Mouse (Mus musculus) liver, embryonic 14.5 days (tissue): Measurements from ENCODE around the gene Svop. TPM values are rescaled to one million over a fixed set of nuclear protein-coding genes. Genes with fewer than 3 reads are reported as not detected.

Experiments used
- ATAC-seq: fragments of 200-750 bp; cut with Nextera tagmentation; 2 replicates; pipeline ENCODE4 v1.8.0; 2017; ENCODE audit warnings: moderate number of reproducible peaks, mild to moderate bottlenecking, moderate library complexity; ENCODE audit not compliant: insufficient read depth
- DNase-seq, 3 experiments: peaks; one replicate each; pipeline ENCODE4 v3.0.0-alpha.2; 2012 to 2013; ENCODE audit warnings: low read depth in 3 of 3, low spot score in 3 of 3
- H3K27ac ChIP-seq: fragments of 300-500 bp; sonication (generic); 2 replicates; pipeline ENCODE4 v1.5.1; 2014; ENCODE audit warnings: moderate library complexity, mild to moderate bottlenecking, control low read depth, inconsistent platforms
- H3K27me3 ChIP-seq: fragments of 300-500 bp; sonication (generic); 2 replicates; pipeline ENCODE4 v1.6.1; 2014; ENCODE audit warnings: mild to moderate bottlenecking, low read length, moderate library complexity; ENCODE audit not compliant: control insufficient read depth, insufficient read depth
- H3K36me3 ChIP-seq: fragments of 300-500 bp; sonication (generic); replicated peaks from 2 replicates; pipeline ENCODE4 v1.6.1; 2014; ENCODE audit warnings: low read depth; ENCODE audit not compliant: control insufficient read depth, insufficient read depth
- H3K4me1 ChIP-seq, 2 experiments: fragments of 200-500 bp in 1 of 2; fragments of 300-500 bp in 1 of 2; sonication (generic) in 1 of 2; replicated peaks; 2 replicates each; pipeline ENCODE4 v1.6.1; 2012 to 2014; ENCODE audit warnings: antibody characterized with exemption in 1 of 2, inconsistent platforms in 1 of 2, low read length in 1 of 2; ENCODE audit not compliant: control insufficient read depth in 2 of 2, insufficient read depth in 2 of 2
- H3K4me2 ChIP-seq: fragments of 300-500 bp; sonication (generic); 2 replicates; pipeline ENCODE4 v1.6.1; 2014; ENCODE audit warnings: low read depth, mild to moderate bottlenecking, control low read depth, moderate library complexity
- H3K4me3 ChIP-seq, 2 experiments: fragments of 200-500 bp in 1 of 2; fragments of 300-500 bp in 1 of 2; sonication (generic) in 1 of 2; 2 replicates each; pipeline ENCODE4 v1.5.1; 2012 to 2014; ENCODE audit warnings: low read depth in 2 of 2, low read length in 2 of 2, mild to moderate bottlenecking in 2 of 2, control low read depth in 1 of 2, inconsistent platforms in 1 of 2, moderate library complexity in 1 of 2; ENCODE audit not compliant: insufficient read depth in 1 of 2
- H3K9ac ChIP-seq: fragments of 300-500 bp; sonication (generic); replicated peaks from 2 replicates; pipeline ENCODE4 v1.6.1; 2014; ENCODE audit warnings: mild to moderate bottlenecking, control low read depth, moderate library complexity
- H3K9me3 ChIP-seq: fragments of 300-500 bp; sonication (generic); 2 replicates; pipeline ENCODE4 v1.6.1; 2016; ENCODE audit warnings: low read length, mixed read lengths; ENCODE audit not compliant: control insufficient read depth
- CTCF ChIP-seq: IDR thresholded peaks from 2 replicates; pipeline ENCODE4 v1.5.1; 2016; ENCODE audit warnings: antibody characterized with exemption, low read depth, control low read depth
- EP300 ChIP-seq: IDR thresholded peaks from 2 replicates; pipeline ENCODE4 v1.6.1; 2016; ENCODE audit warnings: antibody characterized with exemption, low read depth
- WGBS: fragments of 180-500 bp; shearing (Covaris S2); extraction: QIAGEN DNeasy Blood & Tissue Kit; methylation state at CpG from one replicate; pipeline ENCODE4 v1.1.7; 2014; ENCODE audit not compliant: insufficient replicate concordance; 5-methylcytosine and 5-hydroxymethylcytosine counted together
- polyA plus RNA-seq, 2 experiments: library from polyadenylated mRNA; depleted of rRNA in 1 of 2; stranded (reverse) in 1 of 2; unstranded in 1 of 2; fragments of >200 nt; fragmentation: Nextera tagmentation in 1 of 2; extraction: Ambion mirVana in 1 of 2; gene quantifications; 2 replicates each; pipeline versions ENCODE4 v1.2.1 to v1.2.3; 2012 to 2014

Gene Svop
- polyA plus RNA-seq, 2 experiments, result not detected

DNA sequence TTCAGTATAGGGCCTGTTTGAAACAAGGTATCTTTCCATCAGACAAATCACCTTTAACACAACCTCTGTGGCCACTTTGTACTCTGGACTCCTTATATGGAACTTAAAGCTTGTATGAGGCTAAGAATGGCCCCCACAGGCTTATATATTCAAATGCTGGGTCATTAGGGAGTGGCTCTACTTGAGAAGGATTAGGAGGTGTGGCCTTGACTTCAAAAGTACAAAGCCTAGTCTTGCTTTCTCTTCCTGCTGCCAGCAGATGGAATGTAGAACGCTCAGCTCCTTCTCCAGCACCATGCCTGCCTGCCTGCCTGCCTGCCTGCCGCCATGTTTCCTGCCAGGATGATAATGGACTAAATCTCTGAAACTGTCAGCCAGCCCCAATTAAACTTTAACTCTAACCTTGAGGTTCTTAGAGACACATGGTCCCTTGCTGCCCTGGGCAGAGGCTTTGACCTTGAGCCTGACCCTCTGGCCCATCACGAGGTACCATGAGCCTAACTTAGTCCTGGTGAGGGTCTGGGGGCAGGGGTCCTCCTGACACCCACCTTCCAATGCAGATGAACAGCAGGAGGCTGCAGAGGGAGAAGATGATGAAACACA is 59.1 kb downstream of the Svop start:
- no peak overlapping the region for H3K27ac ChIP-seq
- H3K4me2 ChIP-seq, result no peak overlapping the region
- no peaks in the 10 kb centered on the region for H3K27me3 ChIP-seq
- no peak for TF ChIP-seq EP300
- TF ChIP-seq CTCF, result no peak
- WGBS, result 54% methylated on average over 3 of the region's 3 CpGs
- no peaks in the 10 kb centered on the region for H3K4me1 ChIP-seq
- no peak for ATAC-seq
- H3K4me3 ChIP-seq, result no peak overlapping the region
- H3K9ac ChIP-seq, result no peak overlapping the region
- DNase-seq, result no peak
- no peaks in the 10 kb centered on the region for H3K9me3 ChIP-seq
- no peaks in the 10 kb centered on the region for H3K36me3 ChIP-seq

- Histone ChIP-seq H3K27ac (no peak overlapping the region), H3K9ac (no peak overlapping the region), H3K4me1 (no peaks in the 10 kb centered on the region), H3K27me3 (no peaks in the 10 kb centered on the region), H3K36me3 (no peaks in the 10 kb centered on the region), H3K4me2 (no peak overlapping the region), H3K4me3 (no peak overlapping the region), H3K9me3 (no peaks in the 10 kb centered on the region)
- 81% methylated on average over 12 of the region's 12 CpGs for WGBS
- no peak for ATAC-seq
- TF ChIP-seq EP300 (no peak), CTCF (no peak; the same call in 1 of the 2 replicates)
- DNase-seq, result no peak
Measured at GRCm38 (mm10) chr5:114030652-114031051, 60.7 kb downstream of the Svop start.

DNA sequence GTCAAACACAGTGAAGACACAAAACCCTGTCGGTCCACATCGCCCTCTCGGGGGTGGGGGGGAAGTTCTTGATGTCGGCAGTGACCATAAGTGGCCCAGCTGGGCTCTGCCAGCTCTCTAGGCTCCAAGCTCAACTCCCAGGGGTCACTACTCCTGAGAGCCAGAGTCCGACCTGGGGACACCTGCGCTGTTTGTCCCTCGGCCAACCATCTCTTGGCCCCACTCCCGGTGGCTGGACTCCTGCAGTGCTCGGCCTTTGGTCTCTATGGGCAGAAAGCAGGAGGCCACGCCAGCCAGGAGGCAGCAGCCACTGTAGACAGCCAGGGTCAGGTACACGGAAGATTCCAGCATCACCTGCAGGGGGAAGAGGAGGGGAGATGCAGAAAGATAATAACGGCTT is 63.3 kb downstream of the Svop start:
- Histone ChIP-seq H3K36me3 (no peaks in the 10 kb centered on the region), H3K4me3 (no peak overlapping the region), H3K4me1 (0 out of 4 replicates have a peak, but pooled peaks cover 0 to 3% of the 10 kb centered on the region in 2 experiments), H3K27me3 (no peaks in the 10 kb centered on the region), H3K9ac (no peak overlapping the region), H3K27ac (no peak overlapping the region), H3K9me3 (no peaks in the 10 kb centered on the region), H3K4me2 (no peak overlapping the region)
- DNase-seq (no peak), ATAC-seq (no peak)
- whole genome bisulfite sequencing, result 68% methylated on average over 12 of the region's 12 CpGs
- no peak for TF ChIP-seq CTCF
- no peak for TF ChIP-seq EP300

DNA sequence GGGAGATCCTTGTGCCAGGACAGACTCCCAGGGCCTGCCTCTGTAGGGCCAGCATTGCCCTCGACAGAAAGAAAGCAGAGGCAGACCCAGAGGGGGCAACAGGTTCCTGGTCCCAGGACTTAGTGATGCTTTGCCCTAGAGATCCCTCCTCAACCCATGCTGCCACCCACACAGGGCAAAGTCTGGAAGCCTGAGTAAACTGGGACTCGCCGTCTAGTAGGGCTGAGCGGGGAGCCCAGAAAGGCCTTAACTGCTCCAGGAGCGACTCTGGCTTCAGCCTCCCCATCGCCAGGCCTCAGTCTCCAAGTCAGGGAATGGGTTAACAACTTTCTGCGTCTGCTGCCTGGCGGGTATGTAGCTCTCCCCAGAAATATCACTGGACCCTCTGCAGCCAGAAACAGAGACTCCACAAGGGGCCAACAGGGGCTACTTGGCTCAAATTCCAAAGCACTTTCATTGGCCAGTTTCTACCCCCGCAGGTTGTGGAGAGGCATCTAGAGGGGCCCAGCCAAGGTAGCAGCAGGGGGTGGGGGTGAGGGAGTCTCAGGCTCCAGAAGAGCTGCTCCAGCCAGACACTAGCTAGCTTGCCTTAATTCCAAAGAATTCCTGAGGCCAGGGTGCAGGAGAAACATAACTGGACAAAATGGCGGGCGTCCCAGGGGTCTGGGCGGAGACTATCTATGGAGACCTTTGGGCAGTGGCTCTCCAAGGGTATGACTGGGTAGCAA is 64.0 kb downstream of the Svop start:
- ATAC-seq, result no peak
- H3K36me3 ChIP-seq, result no peaks in the 10 kb centered on the region

DNA sequence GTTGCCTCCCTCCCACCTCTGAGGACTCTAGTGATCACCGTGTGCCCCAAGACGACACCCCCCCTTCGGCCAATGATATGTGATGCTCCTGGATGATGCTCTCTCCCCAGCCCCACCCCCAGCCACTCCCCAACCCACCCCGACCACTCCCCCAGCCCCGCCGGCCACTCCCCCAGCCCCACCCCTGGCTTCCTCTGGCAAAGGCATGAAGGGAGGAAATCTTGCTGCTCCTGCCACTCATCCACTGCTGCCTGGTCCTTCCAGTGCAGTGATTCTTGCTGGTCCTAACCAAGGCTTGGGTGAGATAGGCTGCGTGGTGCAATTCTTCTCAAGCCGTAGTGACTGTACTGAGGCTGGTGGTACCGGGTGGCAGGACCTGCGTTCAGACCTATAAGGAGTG is 66.5 kb downstream of the Svop start:
- ATAC-seq (no peak), DNase-seq (no peak)
- Histone ChIP-seq H3K27me3 (no peaks in the 10 kb centered on the region), H3K4me3 (no peak overlapping the region), H3K4me2 (no peak overlapping the region), H3K27ac (no peak overlapping the region), H3K36me3 (no peaks in the 10 kb centered on the region), H3K4me1 (0 out of 4 replicates have a peak, but pooled peaks cover 0 to 3% of the 10 kb centered on the region in 2 experiments), H3K9ac (no peak overlapping the region), H3K9me3 (no peaks in the 10 kb centered on the region)
- TF ChIP-seq CTCF (no peak), EP300 (no peak)
- WGBS, result 12% methylated on average over 10 of the region's 10 CpGs

More for the DNA sequence above, 64.0 kb downstream of the Svop start:
- Histone ChIP-seq H3K27me3 (no peaks in the 10 kb centered on the region), H3K4me2 (no peak overlapping the region), H3K27ac (no peak overlapping the region), H3K9ac (no peak overlapping the region), H3K9me3 (no peaks in the 10 kb centered on the region), H3K4me3 (no peak overlapping the region), H3K4me1 (0 out of 4 replicates have a peak, but pooled peaks cover 0 to 3% of the 10 kb centered on the region in 2 experiments)
- TF ChIP-seq EP300, result no peak
- no peak for TF ChIP-seq CTCF
- DNase-seq, result no peak
- WGBS, result 67% methylated on average over 12 of the region's 12 CpGs
